Mouse (Mus musculus) kidney, embryonic 14.5 days (tissue): ENCODE measurements around the gene Olfr792. TPM values are rescaled to one million over a fixed set of nuclear protein-coding genes. Genes with fewer than 3 reads are reported as not detected.

Experiments used
- ATAC-seq: fragments of 200-750 bp; cut with Nextera tagmentation; 2 replicates; pipeline ENCODE4 v1.8.0; 2017; ENCODE audit warnings: moderate number of reproducible peaks, mild to moderate bottlenecking, moderate TSS enrichment, moderate library complexity; ENCODE audit not compliant: low FRiP score, low TSS enrichment
- H3K27ac ChIP-seq: fragments of 300-500 bp; sonication (generic); 2 replicates; pipeline ENCODE4 v1.5.1; 2014; ENCODE audit warnings: low read depth, mild to moderate bottlenecking, low read length, moderate library complexity, mixed read lengths
- H3K27me3 ChIP-seq: fragments of 300-500 bp; sonication (generic); 2 replicates; pipeline ENCODE4 v1.6.1; 2014; ENCODE audit warnings: mild to moderate bottlenecking, low read length; ENCODE audit not compliant: control insufficient read depth, insufficient read depth
- H3K36me3 ChIP-seq: fragments of 300-500 bp; sonication (generic); 2 replicates; pipeline ENCODE4 v1.6.1; 2014; ENCODE audit warnings: low read length, mixed read lengths; ENCODE audit not compliant: control insufficient read depth, insufficient read depth
- H3K4me1 ChIP-seq: fragments of 300-500 bp; sonication (generic); 2 replicates; pipeline ENCODE4 v1.6.1; 2014; ENCODE audit warnings: low read length, mixed read lengths; ENCODE audit not compliant: control insufficient read depth, insufficient read depth
- H3K4me2 ChIP-seq: fragments of 300-500 bp; sonication (generic); replicated peaks from 2 replicates; pipeline ENCODE4 v1.6.1; 2014; ENCODE audit warnings: low read depth, mild to moderate bottlenecking, low read length
- H3K4me3 ChIP-seq: fragments of 300-500 bp; sonication (generic); 2 replicates; pipeline ENCODE4 v1.5.1; 2014; ENCODE audit warnings: mild to moderate bottlenecking, low read length
- H3K9ac ChIP-seq: fragments of 300-500 bp; sonication (generic); 2 replicates; pipeline ENCODE4 v1.6.1; 2014; ENCODE audit warnings: low read depth, mild to moderate bottlenecking, low read length, moderate library complexity
- H3K9me3 ChIP-seq: fragments of 300-500 bp; sonication (generic); 2 replicates; pipeline ENCODE4 v1.6.1; 2016; ENCODE audit warnings: low read length; ENCODE audit not compliant: control insufficient read depth
- WGBS: fragments of 180-500 bp; shearing (Covaris S2); extraction: QIAGEN DNeasy Blood & Tissue Kit; methylation state at CpG from one replicate; pipeline ENCODE4 v1.1.7; 2014; 5-methylcytosine and 5-hydroxymethylcytosine counted together
- microRNA-seq: library from miRNA; unstranded; fragments of <30 nt; microRNA quantifications from one replicate; pipeline ENCODE4, GENCODE M21; 2016
- polyA plus RNA-seq: library from polyadenylated mRNA; unstranded; fragments of >200 nt; fragmentation: Nextera tagmentation; extraction: Ambion mirVana; gene quantifications from 2 replicates; pipeline ENCODE4 v1.2.1, GENCODE M21; 2014

The Olfr792 gene
- not detected in 2 replicates for polyA plus RNA-seq

- 92% methylated on average over 1 of the region's 1 CpGs for WGBS
- H3K9me3 ChIP-seq: peaks cover 3% of the 10 kb centered on the region; the same call in 1 of the 2 replicates
- no peaks in the 10 kb centered on the region for H3K27me3 ChIP-seq
- no peak within 1 kb of the TSS for H3K4me3 ChIP-seq
- no peaks in the 10 kb centered on the region for H3K4me1 ChIP-seq
- H3K4me2 ChIP-seq: no peak within 1 kb of the TSS
- H3K27ac ChIP-seq: no peak within 1 kb of the TSS
- no peak within 1 kb of the TSS for H3K9ac ChIP-seq
- H3K36me3 ChIP-seq: no peaks in the 10 kb centered on the region
- no peak for ATAC-seq
Measured at GRCm38 (mm10) chr10:129538862-129539261, at the start of gene Olfr792. Gene Olfr792, plus strand, starts transcription at chr10:129539162.

- Histone ChIP-seq H3K27ac (no peak overlapping the region), H3K27me3 (no peaks in the 10 kb centered on the region), H3K36me3 (no peaks in the 10 kb centered on the region), H3K9ac (no peak overlapping the region), H3K9me3 (no peaks in the 10 kb centered on the region), H3K4me2 (no peak overlapping the region), H3K4me3 (no peak overlapping the region), H3K4me1 (no peaks in the 10 kb centered on the region)
- 83% methylated on average over 2 of the region's 2 CpGs for WGBS
- no peak for ATAC-seq
Measured at GRCm38 (mm10) chr10:129490101-129490500, 48.9 kb upstream of the Olfr792 start.

- H3K4me3 ChIP-seq: no peak within 1 kb of the TSS
- no peaks in the 10 kb centered on the region for H3K4me1 ChIP-seq
- H3K4me2 ChIP-seq: no peak within 1 kb of the TSS
- H3K27ac ChIP-seq: no peak within 1 kb of the TSS
- no peak within 1 kb of the TSS for H3K9ac ChIP-seq
- H3K36me3 ChIP-seq: no peaks in the 10 kb centered on the region
- no peak for ATAC-seq
- no peaks in the 10 kb centered on the region for H3K27me3 ChIP-seq
- no peaks in the 10 kb centered on the region for H3K9me3 ChIP-seq
Measured at GRCm38 (mm10) chr10:129498192-129498591, 40.8 kb upstream of the Olfr792 start, which contains the start of gene Olfr790. Gene Olfr790, plus strand, starts transcription at chr10:129498492.

DNA sequence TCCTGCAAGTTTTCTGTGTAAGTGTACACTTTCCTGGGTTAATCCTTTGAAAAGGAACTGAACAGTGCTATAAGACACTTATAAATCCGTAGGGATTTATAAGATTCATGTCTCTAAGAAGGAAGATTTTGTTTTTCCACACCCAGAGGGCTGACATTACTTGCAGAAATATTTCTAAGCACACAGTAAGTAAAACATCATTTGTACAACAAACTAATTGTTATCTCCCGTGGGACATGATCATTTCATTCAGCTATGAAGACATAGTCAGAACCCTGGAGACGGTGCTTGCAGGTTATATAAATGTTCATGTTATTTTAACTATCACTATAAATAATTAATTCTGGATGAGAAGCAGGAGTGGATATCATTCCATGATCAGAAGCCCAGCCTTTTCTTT, 17.5 kb upstream of the Olfr792 start, which contains the start of gene Olfr791:
TSS of gene Olfr791 (plus strand) at position 301 of the 400 bp plus-strand sequence.
- Histone ChIP-seq H3K9me3 (no peaks in the 10 kb centered on the region), H3K4me1 (no peaks in the 10 kb centered on the region), H3K36me3 (no peaks in the 10 kb centered on the region), H3K27ac (no peak within 1 kb of the TSS), H3K27me3 (no peaks in the 10 kb centered on the region), H3K4me2 (no peak within 1 kb of the TSS), H3K9ac (no peak within 1 kb of the TSS), H3K4me3 (no peak within 1 kb of the TSS)
- no peak for ATAC-seq
- 73% methylated on average over 3 of the region's 3 CpGs for WGBS

DNA sequence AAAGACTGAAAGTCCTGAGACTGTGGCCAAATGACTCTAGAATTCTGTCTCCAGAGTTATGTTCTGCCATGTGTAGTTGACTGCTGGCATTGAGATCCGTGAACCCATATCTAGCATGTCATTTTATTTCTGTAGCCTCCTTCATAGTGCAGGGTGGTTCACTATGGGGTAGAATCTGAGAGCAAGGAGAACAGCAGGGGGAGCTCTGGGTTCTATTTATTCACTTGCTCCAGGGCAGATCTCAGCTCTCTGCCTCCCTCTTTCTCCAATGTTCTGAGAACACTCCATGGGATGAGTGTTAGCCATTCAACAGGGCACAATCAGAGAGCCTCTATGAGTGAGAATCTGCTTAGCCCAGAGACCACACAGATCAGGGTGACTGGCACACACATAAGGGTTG, 10.4 kb downstream of the Olfr792 start:
- Histone ChIP-seq H3K4me2 (no peak overlapping the region), H3K9ac (no peak overlapping the region), H3K9me3 (peaks cover 2% of the 10 kb centered on the region; the same call in 1 of the 2 replicates), H3K27me3 (no peaks in the 10 kb centered on the region), H3K36me3 (no peaks in the 10 kb centered on the region), H3K27ac (no peak overlapping the region), H3K4me3 (no peak overlapping the region), H3K4me1 (no peaks in the 10 kb centered on the region)
- WGBS: 58% methylated on average over 1 of the region's 1 CpGs
- peak; percentile 35; the same call in 1 of the 2 replicates for ATAC-seq

DNA sequence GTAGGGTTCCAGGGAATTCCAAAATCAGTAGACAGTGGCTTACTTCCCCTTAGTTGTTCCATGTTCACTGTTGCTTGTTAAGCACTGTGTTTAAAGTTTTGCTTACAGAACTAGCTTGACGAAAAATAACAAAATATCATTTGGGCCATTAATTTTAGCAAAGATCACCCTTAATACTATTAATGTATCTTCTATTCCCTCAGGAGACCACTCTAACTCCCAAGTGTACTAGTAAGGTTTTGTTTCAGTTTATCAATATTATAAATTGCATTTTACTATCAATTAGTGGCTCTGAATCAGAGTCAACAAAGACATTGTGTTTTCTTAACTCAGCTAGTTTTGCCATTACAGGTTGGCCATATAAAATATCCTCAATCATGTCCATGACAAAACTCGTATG, 28.4 kb downstream of the Olfr792 start, which contains the start of gene Olfr794:
TSS of gene Olfr794 (plus strand) at position 301 of the 400 bp plus-strand sequence.
- Histone ChIP-seq H3K27ac (no peak within 1 kb of the TSS), H3K36me3 (no peaks in the 10 kb centered on the region), H3K4me1 (no peaks in the 10 kb centered on the region), H3K27me3 (no peaks in the 10 kb centered on the region), H3K9ac (no peak within 1 kb of the TSS), H3K4me3 (no peak within 1 kb of the TSS), H3K9me3 (no peaks in the 10 kb centered on the region), H3K4me2 (no peak within 1 kb of the TSS)
- 76% methylated on average over 2 of the region's 2 CpGs for WGBS
- ATAC-seq: no peak

DNA sequence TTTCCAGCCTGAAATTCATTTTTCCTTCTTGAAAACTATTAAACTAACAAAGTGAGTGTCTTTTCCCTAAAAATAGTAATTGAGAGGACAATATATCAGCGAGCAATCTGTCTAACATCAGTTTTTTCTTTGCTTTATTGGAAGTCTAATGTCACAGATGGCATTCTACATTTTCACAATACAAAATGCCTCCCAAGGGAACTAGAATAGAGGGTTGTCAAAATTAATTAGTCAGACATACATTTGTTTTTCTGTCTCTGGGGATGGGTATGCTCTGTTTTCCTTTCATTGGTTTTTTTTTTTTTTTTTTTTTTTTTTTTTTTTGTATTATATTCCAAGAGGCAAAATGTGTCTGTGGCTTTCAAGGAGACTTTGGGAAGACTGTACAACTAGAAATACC, 38.1 kb downstream of the Olfr792 start:
- Histone ChIP-seq H3K4me3 (no peak overlapping the region), H3K4me1 (no peaks in the 10 kb centered on the region), H3K4me2 (no peak overlapping the region), H3K9me3 (no peaks in the 10 kb centered on the region), H3K9ac (no peak overlapping the region), H3K27me3 (no peaks in the 10 kb centered on the region), H3K36me3 (no peaks in the 10 kb centered on the region), H3K27ac (no peak overlapping the region)
- WGBS: 75% methylated on average over 1 of the region's 1 CpGs
- ATAC-seq: no peak

Small RNA genes within 50 kb of the gene (microRNA-seq; reads per million reads assigned to microRNA genes)
- not detected for gene Gm23252

Other genes starting within 250 kb of the Olfr792 start
- gene Olfr780, start 221.0 kb upstream of the Olfr792 start, polyA plus RNA-seq: not detected in 2 replicates
- gene Olfr781, start 210.3 kb upstream of the Olfr792 start, polyA plus RNA-seq: not detected in 2 replicates
- not detected in 2 replicates for gene Olfr782, start 190.3 kb upstream of the Olfr792 start, polyA plus RNA-seq
- 0.07 TPM in 1 of 2 replicates, not detected in the other for gene Olfr784, start 155.1 kb upstream of the Olfr792 start, polyA plus RNA-seq
- not detected in 2 replicates for gene Olfr785, start 133.7 kb upstream of the Olfr792 start, polyA plus RNA-seq
- gene Olfr786, start 111.9 kb upstream of the Olfr792 start, polyA plus RNA-seq: not detected in 2 replicates
- gene Olfr787, start 77.3 kb upstream of the Olfr792 start, polyA plus RNA-seq: not detected in 2 replicates
- not detected in 2 replicates for gene Olfr788, start 68.2 kb upstream of the Olfr792 start, polyA plus RNA-seq
- not detected in 2 replicates for gene Olfr789, start 54.4 kb upstream of the Olfr792 start, polyA plus RNA-seq
- gene Olfr790, start 40.7 kb upstream of the Olfr792 start, polyA plus RNA-seq: not detected in 2 replicates
- not detected in 2 replicates for gene Olfr791, start 17.4 kb upstream of the Olfr792 start, polyA plus RNA-seq
- gene Olfr794, start 28.5 kb downstream of the Olfr792 start, polyA plus RNA-seq: not detected in 2 replicates
- gene Olfr796, start 73.4 kb downstream of the Olfr792 start, polyA plus RNA-seq: not detected in 2 replicates
- not detected in 2 replicates for gene Olfr798, start 88.8 kb downstream of the Olfr792 start, polyA plus RNA-seq
- not detected in 2 replicates for gene Olfr799, start 98.3 kb downstream of the Olfr792 start, polyA plus RNA-seq
- not detected in 2 replicates for gene Olfr800, start 118.5 kb downstream of the Olfr792 start, polyA plus RNA-seq
- not detected in 2 replicates for gene Olfr801, start 134.7 kb downstream of the Olfr792 start, polyA plus RNA-seq
- 0.04 TPM in 1 of 2 replicates, not detected in the other for gene Olfr802, start 149.0 kb downstream of the Olfr792 start, polyA plus RNA-seq
- gene Olfr803, start 155.1 kb downstream of the Olfr792 start, polyA plus RNA-seq: not detected in 2 replicates
- not detected in 2 replicates for gene Olfr804, start 164.0 kb downstream of the Olfr792 start, polyA plus RNA-seq
- gene Olfr805, start 190.2 kb downstream of the Olfr792 start, polyA plus RNA-seq: not detected in 2 replicates
- gene Olfr806, start 202.8 kb downstream of the Olfr792 start, polyA plus RNA-seq: not detected in 2 replicates
- not detected in 2 replicates for gene Olfr807, start 218.6 kb downstream of the Olfr792 start, polyA plus RNA-seq
- gene Olfr808, start 226.3 kb downstream of the Olfr792 start, polyA plus RNA-seq: not detected in 2 replicates
- gene Olfr809, start 235.5 kb downstream of the Olfr792 start, polyA plus RNA-seq: not detected in 2 replicates